Mouse (Mus musculus) mesoderm, embryonic 11.5 days (tissue): Measurements from ENCODE around the gene Cdkn1c.

Experiments used
- DNase-seq: peaks from one replicate; pipeline ENCODE4 v3.0.0-alpha.2; 2012; ENCODE audit warnings: low read depth, low spot score

The Cdkn1c gene

GRCm38 (mm10) chr7:143437231-143437893, 23.5 kb downstream of the Cdkn1c start:
- DNase-seq, result no peak

DNA sequence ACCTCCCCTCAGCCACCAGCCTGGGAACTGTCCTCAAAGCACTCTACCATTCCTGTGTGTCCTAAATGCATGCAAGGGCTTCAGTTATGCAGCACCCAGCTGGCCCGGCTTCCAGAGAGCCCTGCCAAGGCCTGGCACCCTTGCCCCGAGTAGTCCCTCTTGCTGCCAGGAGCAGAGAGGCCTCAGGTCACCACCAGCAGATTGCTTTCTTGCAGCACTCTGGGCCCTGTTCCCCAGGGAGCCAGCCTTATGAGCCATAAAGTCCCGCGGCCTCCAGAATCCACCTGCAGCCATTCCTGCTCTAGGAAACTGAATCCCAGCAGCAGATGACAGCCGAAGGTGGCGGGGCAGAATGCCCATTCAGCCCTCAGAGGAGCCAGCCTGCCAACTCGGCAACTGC, 27.5 kb downstream of the Cdkn1c start:
- DNase-seq, result no peak

DNA sequence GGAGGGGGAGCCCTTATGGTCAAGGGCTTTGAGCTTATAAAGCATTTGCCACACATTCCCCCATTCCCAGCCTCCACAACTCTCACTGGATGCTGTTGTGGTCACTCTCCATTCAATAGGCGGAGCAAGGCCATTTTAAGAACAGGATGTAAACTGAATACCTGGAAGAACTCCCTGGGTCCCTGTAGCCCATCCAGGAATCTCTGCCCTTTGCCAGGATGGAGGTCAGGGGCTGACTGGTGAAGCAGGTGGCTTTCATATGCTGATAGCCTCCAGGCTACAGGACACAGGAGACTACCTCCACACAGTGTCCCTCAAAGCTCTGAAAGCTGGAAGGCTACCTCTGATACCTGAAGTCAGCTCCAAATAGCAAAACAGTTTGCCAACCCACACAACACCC, 28.2 kb downstream of the Cdkn1c start:
- no peak for DNase-seq

- peak; percentile 28 for DNase-seq
Observed at GRCm38 (mm10) chr7:143428814-143429499, 31.9 kb downstream of the Cdkn1c start.

GRCm38 (mm10) chr7:143428142-143428813, 32.6 kb downstream of the Cdkn1c start:
- peak; percentile 81 for DNase-seq

GRCm38 (mm10) chr7:143419585-143420160, 41.2 kb downstream of the Cdkn1c start:
- no peak for DNase-seq

DNA sequence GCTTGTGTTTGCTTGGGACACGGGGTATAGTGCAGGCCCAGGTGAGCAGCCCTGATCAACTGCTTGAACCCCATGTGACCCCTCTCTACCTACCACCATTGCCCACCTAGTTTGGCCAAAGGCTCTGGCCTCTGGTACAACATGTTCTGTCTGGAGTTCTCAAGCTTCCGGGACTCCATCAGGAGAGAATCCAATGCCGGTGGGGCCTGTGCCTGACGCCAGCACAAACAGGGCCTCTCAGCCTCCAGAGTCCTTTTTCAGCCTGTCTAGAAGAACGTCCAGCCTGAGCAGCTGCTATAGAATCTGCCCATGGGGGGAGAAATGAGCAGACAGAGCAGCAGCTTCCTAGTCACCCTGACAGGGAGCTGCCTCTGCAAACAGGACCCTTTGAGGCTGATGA, 43.0 kb downstream of the Cdkn1c start:
- no peak for DNase-seq

- no peak for DNase-seq
Observed at GRCm38 (mm10) chr7:143416406-143416805, 44.4 kb downstream of the Cdkn1c start.

DNA sequence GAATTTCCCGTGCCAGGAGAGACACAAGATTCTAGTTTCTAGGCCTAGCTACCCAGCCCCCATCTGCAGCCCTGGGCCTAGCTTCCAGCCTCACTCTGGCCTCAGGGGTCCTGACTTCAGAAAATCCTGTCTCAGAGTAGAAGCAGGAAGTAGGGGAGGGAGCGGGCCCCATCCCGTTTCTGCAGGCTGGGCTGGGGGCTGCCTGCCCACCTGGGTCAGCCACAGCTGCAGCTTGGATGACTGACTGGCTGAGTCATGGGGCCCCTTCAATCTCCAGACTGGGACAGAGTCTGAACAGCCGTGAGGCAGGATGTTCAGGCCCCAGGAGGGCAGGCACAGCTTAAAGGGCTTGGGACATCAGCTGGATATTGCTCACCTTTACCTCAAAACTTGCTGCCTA, 45.8 kb downstream of the Cdkn1c start:
- DNase-seq, result no peak

- no peak for DNase-seq
Observed at GRCm38 (mm10) chr7:143412606-143413005, 48.2 kb downstream of the Cdkn1c start.

DNA sequence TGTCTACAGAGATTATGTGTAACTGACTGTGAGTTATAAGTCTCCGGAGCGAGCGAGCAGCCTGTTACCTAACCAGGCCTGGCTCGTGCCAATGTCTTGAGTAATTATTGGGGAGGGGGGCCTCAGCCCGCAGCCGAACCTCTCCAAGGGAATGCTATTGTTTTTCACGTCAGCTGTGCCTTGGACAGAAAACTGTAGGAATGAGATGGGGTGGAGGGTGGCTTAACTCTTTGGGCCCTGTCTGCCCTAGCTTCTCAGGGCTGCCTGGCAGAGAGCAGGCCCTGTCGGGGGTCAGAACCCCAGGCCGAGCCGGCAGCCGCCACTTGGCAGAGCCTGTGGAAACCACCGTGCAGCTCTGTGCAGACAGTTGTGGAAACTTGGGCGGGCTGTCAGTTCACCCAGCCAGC, 52.2 kb downstream of the Cdkn1c start:
- no peak for DNase-seq
